Mouse (Mus musculus) liver, embryonic 15.5 days (tissue): ENCODE measurements around the gene Tmc6. TPM values are rescaled to one million over a fixed set of nuclear protein-coding genes. Genes with fewer than 3 reads are reported as not detected.

ENCODE experiments used
- ATAC-seq: fragments of 200-750 bp; cut with Nextera tagmentation; 2 replicates; pipeline ENCODE4 v1.8.0; 2017; ENCODE audit warnings: moderate number of reproducible peaks, mild to moderate bottlenecking, moderate library complexity; ENCODE audit not compliant: insufficient read depth
- H3K27ac ChIP-seq: fragments of 300-500 bp; sonication (generic); replicated peaks from 2 replicates; pipeline ENCODE4 v1.5.1; 2015; ENCODE audit warnings: mild to moderate bottlenecking, inconsistent platforms
- H3K27me3 ChIP-seq: fragments of 300-500 bp; sonication (generic); 2 replicates; pipeline ENCODE4 v1.6.1; 2015; ENCODE audit warnings: mild to moderate bottlenecking, inconsistent platforms
- H3K36me3 ChIP-seq: fragments of 300-500 bp; sonication (generic); replicated peaks from 2 replicates; pipeline ENCODE4 v1.6.1; 2015; ENCODE audit warnings: moderate library complexity, mild to moderate bottlenecking, inconsistent platforms
- H3K4me1 ChIP-seq: fragments of 300-500 bp; sonication (generic); replicated peaks from 2 replicates; pipeline ENCODE4 v1.6.1; 2015; ENCODE audit warnings: inconsistent platforms
- H3K4me2 ChIP-seq: fragments of 300-500 bp; sonication (generic); 2 replicates; pipeline ENCODE4 v1.6.1; 2015; ENCODE audit warnings: moderate library complexity, mild to moderate bottlenecking, inconsistent platforms
- H3K4me3 ChIP-seq: fragments of 300-500 bp; sonication (generic); replicated peaks from 2 replicates; pipeline ENCODE4 v1.5.1; 2015; ENCODE audit warnings: mild to moderate bottlenecking, inconsistent platforms
- H3K9ac ChIP-seq: fragments of 300-500 bp; sonication (generic); 2 replicates; pipeline ENCODE4 v1.6.1; 2015; ENCODE audit warnings: moderate library complexity, mild to moderate bottlenecking, inconsistent platforms
- H3K9me3 ChIP-seq: fragments of 300-500 bp; sonication (generic); replicated peaks from 2 replicates; pipeline ENCODE4 v1.6.1; 2016; ENCODE audit warnings: inconsistent platforms
- whole genome bisulfite sequencing: fragments of 180-500 bp; shearing (Covaris S2); methylation state at CpG from one replicate; pipeline ENCODE4 v1.1.7; 2015; ENCODE audit warnings: mixed read lengths; ENCODE audit not compliant: insufficient replicate concordance; 5-methylcytosine and 5-hydroxymethylcytosine counted together
- polyA plus RNA-seq: library from polyadenylated mRNA; unstranded; fragments of >200 nt; fragmentation: Nextera tagmentation; extraction: Ambion mirVana; gene quantifications from 2 replicates; pipeline ENCODE4 v1.2.1, GENCODE M21; 2015

The Tmc6 gene
- 51.0 and 57.8 TPM in 2 replicates for polyA plus RNA-seq

DNA sequence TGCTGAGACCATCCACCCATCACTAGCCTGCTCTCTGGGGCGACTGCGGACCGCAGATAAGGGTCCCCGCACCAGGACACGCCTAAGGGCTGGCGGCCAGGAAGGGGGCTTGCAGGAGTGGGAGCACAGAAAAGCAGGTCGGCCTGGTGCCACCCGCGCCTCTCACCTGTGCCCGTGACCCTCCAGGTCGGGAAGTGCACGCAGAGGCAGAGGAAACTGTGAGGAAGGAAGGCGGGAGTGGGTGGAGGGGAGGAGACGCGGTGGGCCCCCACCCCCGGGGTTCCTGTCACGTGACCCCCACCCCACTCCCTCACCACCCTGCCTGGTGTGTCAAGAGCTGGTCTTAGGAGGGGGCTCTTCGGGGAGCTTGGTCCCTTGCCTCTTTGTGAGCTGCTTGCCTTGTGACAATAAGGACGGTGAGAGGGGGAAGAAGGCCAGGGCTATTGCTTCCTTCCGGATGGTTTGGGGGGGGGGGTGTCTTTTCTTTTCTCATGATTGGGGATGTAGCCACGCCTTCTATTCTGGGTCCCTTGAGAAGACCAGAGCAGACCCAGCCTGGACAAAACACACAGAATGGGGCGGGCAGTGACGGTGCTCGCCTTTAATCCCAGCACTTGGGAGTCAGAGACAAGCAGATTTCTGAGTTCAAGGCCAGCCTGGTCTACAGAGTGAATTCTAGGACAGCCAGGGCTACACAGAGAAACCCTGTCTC, at the start of gene Tmc6, which contains the start of gene Tmc8:
Gene Tmc6 (minus strand): TSS at position 206 of the 712 bp plus-strand sequence.
Gene Tmc8 (plus strand): TSS at position 84 of the 712 bp plus-strand sequence.
- Histone ChIP-seq H3K36me3 (peaks cover 52% of the 10 kb centered on the region), H3K9ac (peak within 1 kb of the TSS; percentile 92), H3K27ac (peak within 1 kb of the TSS; percentile 99), H3K9me3 (no peaks in the 10 kb centered on the region), H3K4me1 (peaks cover 78% of the 10 kb centered on the region), H3K4me3 (peak within 1 kb of the TSS; percentile 74), H3K4me2 (peak within 1 kb of the TSS; percentile 96), H3K27me3 (no peaks in the 10 kb centered on the region)
- peak; percentile 57 for ATAC-seq
- WGBS: 8% methylated on average over 24 of the region's 24 CpGs

GRCm38 (mm10) chr11:117830401-117830800, 48.4 kb upstream of the Tmc6 start:
- peak overlapping the region; percentile 93 for H3K27ac ChIP-seq
- peaks cover 97% of the 10 kb centered on the region for H3K4me1 ChIP-seq
- H3K36me3 ChIP-seq: no peaks in the 10 kb centered on the region
- ATAC-seq: peak; percentile 2; the same call in 1 of the 2 replicates
- H3K9me3 ChIP-seq: no peaks in the 10 kb centered on the region
- H3K4me2 ChIP-seq: peak overlapping the region; percentile 34
- WGBS: 48% methylated on average over 9 of the region's 9 CpGs
- H3K9ac ChIP-seq: 0 out of 2 replicates have a peak overlapping the region, but pooled peaks have one; percentile 71
- no peaks in the 10 kb centered on the region for H3K27me3 ChIP-seq
- no peak overlapping the region for H3K4me3 ChIP-seq

GRCm38 (mm10) chr11:117829671-117830215, 47.7 kb upstream of the Tmc6 start:
- Histone ChIP-seq H3K9ac (peak overlapping the region; percentile 29; the same call in 1 of the 2 replicates), H3K4me2 (peak overlapping the region; percentile 34; the same call in 1 of the 2 replicates), H3K4me1 (peaks cover 91% of the 10 kb centered on the region), H3K9me3 (no peaks in the 10 kb centered on the region), H3K4me3 (no peak overlapping the region), H3K27ac (peak overlapping the region; percentile 93), H3K36me3 (no peaks in the 10 kb centered on the region), H3K27me3 (no peaks in the 10 kb centered on the region)
- no peak for ATAC-seq
- 59% methylated on average over 2 of the region's 2 CpGs for WGBS

DNA sequence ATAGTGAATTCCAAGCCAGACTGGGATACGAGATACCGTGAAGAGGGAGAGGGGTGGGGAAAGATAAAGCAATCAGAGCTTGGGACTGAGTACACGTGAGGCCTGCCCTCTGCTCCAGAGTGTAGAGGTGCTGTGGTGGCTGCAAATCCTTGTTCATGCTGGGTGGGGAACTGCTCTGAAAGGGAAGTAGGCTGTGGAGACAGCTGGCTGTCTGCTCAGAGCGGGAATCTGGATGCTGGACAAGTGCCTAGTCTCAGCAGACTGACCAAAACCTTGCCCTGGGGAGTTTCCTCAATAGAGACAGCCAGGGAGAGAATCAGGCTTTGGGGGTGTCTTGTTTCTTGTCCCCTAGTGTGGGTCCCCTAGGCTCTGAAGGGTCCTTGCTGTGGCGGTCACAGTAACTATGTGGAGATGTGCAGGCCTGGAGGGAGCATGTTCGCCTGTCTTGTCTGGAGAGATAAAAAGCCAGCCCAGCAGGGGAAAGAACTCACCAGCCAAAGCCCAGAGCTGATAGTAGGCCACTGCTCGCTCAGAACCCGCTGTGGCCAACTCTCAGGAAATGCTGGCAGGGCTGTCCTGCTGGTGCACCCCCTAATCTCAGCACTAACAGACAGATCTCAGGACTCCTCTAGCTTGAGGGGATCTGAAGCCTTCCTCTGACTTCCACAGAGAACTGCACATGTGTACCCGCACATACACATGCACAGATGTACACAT, 47.0 kb upstream of the Tmc6 start:
- peaks cover 89% of the 10 kb centered on the region for H3K4me1 ChIP-seq
- H3K9me3 ChIP-seq: no peaks in the 10 kb centered on the region
- H3K4me3 ChIP-seq: no peak overlapping the region
- peak overlapping the region; percentile 90 for H3K4me2 ChIP-seq
- H3K27me3 ChIP-seq: no peaks in the 10 kb centered on the region
- peak overlapping the region; percentile 93 for H3K27ac ChIP-seq
- ATAC-seq: peak; percentile 19
- H3K9ac ChIP-seq: 0 out of 2 replicates have a peak overlapping the region, but pooled peaks have one; percentile 7
- 14% methylated on average over 9 of the region's 9 CpGs for WGBS
- H3K36me3 ChIP-seq: peaks cover 3% of the 10 kb centered on the region

GRCm38 (mm10) chr11:117828149-117828887, 46.3 kb upstream of the Tmc6 start:
- Histone ChIP-seq H3K9me3 (no peaks in the 10 kb centered on the region), H3K4me3 (no peak overlapping the region; the same call in 1 of the 2 replicates), H3K4me2 (peak overlapping the region; percentile 90), H3K27ac (peak overlapping the region; percentile 93), H3K36me3 (peaks cover 11% of the 10 kb centered on the region), H3K9ac (peak overlapping the region; percentile 26), H3K4me1 (peaks cover 92% of the 10 kb centered on the region), H3K27me3 (no peaks in the 10 kb centered on the region)
- WGBS: 43% methylated on average over 18 of the region's 18 CpGs
- ATAC-seq: no peak

DNA sequence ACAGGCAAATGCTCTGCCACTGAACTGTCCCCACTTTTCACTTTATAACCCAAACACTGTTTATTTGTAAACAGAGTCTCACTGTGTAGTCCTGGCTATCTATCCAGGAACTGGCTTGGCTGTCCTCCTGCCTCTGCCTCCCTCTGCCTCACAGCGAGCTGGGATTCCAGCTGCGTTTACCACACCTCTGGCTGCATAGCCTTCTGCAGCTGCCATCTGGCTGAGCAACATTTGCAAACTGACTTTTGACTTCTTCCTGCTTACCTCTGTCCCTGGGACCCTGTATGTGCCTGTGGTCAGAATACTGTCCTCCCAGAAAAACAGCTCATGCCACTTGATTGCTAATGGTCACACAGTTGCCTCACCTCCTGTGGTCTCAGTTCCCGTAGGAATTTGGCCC, 45.4 kb upstream of the Tmc6 start:
- 51% methylated on average over 3 of the region's 3 CpGs for WGBS
- Histone ChIP-seq H3K4me2 (peak overlapping the region; percentile 90), H3K27me3 (no peaks in the 10 kb centered on the region), H3K4me3 (no peak overlapping the region), H3K9ac (peak overlapping the region; percentile 26; the same call in 1 of the 2 replicates), H3K36me3 (peaks cover 20% of the 10 kb centered on the region), H3K27ac (peak overlapping the region; percentile 93), H3K4me1 (peaks cover 92% of the 10 kb centered on the region), H3K9me3 (no peaks in the 10 kb centered on the region)
- ATAC-seq: no peak

GRCm38 (mm10) chr11:117826916-117827315, 44.9 kb upstream of the Tmc6 start:
- no peaks in the 10 kb centered on the region for H3K27me3 ChIP-seq
- H3K27ac ChIP-seq: peak overlapping the region; percentile 93
- H3K9me3 ChIP-seq: no peaks in the 10 kb centered on the region
- peaks cover 91% of the 10 kb centered on the region for H3K4me1 ChIP-seq
- peak overlapping the region; percentile 90 for H3K4me2 ChIP-seq
- H3K9ac ChIP-seq: peak overlapping the region; percentile 21; the same call in 1 of the 2 replicates
- peak overlapping the region; percentile 84; the same call in 1 of the 2 replicates for H3K4me3 ChIP-seq
- 67% methylated on average over 8 of the region's 8 CpGs for WGBS
- H3K36me3 ChIP-seq: peaks cover 25% of the 10 kb centered on the region
- no peak for ATAC-seq

DNA sequence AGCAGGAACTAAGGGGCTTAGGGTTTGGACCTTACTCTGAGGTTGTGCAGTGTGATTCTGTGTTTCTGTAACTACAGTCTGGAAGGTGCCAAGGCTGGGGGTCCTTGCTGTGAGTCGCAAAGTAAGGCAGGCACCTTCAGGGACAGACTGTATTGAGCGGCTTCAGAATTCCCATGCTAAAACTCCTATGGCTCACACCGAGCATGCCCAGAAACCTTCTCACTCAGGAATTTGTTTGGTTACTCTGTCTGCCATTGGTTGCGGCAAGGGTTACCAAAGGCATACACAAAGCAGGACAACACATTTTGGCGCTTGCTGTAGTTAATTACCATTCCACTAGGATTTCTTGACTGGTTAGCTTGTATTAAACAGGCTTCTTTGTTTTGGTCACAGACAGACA, 44.2 kb upstream of the Tmc6 start:
- Histone ChIP-seq H3K4me2 (peak overlapping the region; percentile 90), H3K27me3 (no peaks in the 10 kb centered on the region), H3K27ac (peak overlapping the region; percentile 93), H3K9ac (peak overlapping the region; percentile 90), H3K4me3 (peak overlapping the region; percentile 84), H3K9me3 (no peaks in the 10 kb centered on the region), H3K4me1 (peaks cover 91% of the 10 kb centered on the region), H3K36me3 (peaks cover 32% of the 10 kb centered on the region)
- 46% methylated on average over 5 of the region's 5 CpGs for WGBS
- ATAC-seq: no peak

- Histone ChIP-seq H3K4me1 (peaks cover 90% of the 10 kb centered on the region), H3K4me3 (peak within 1 kb of the TSS; percentile 84), H3K9me3 (no peaks in the 10 kb centered on the region), H3K36me3 (peaks cover 39% of the 10 kb centered on the region), H3K27me3 (no peaks in the 10 kb centered on the region), H3K4me2 (peak within 1 kb of the TSS; percentile 90), H3K27ac (peak within 1 kb of the TSS; percentile 93), H3K9ac (peak within 1 kb of the TSS; percentile 90)
- WGBS: under 1% methylated on average over 34 of the region's 34 CpGs
- peak; percentile 58 for ATAC-seq
Measured at GRCm38 (mm10) chr11:117825333-117826101, 43.5 kb upstream of the Tmc6 start, which contains the start of the genes Afmid and Tk1. Gene Afmid (plus strand): TSS chr11:117825924. Gene Tk1 (minus strand): TSS chr11:117826092.
